ENCODE assay signal across 8 mouse cellular contexts in genomic region chr12:110840348-110841198, GRCm38 (mm10). TPM values are rescaled to one million over a fixed set of nuclear protein-coding genes. Genes with fewer than 3 reads are reported as not detected.
DNase-seq lines count a peak whose midpoint lies in the region; ATAC-seq and TF ChIP-seq lines count a peak whose summit lies in the region.

TSS of gene Mok (minus strand) at chr12:110840939.

- H3K4me2 ChIP-seq in heart, embryonic 15.5 days = peak within 1 kb of the TSS; percentile 76
- H3K4me2 ChIP-seq in liver, embryonic 14.5 days (ENCODE audit: low read depth) = peak within 1 kb of the TSS; percentile 88
- peak within 1 kb of the TSS; percentile 62 for H3K4me2 ChIP-seq in neural tube, embryonic 11.5 days (ENCODE audit: low read depth)
- H3K4me2 ChIP-seq in stomach, postnatal 0 days (replicated peaks; ENCODE audit: low read depth) = peak within 1 kb of the TSS; percentile 69

- no peaks in the 10 kb centered on the region for H3K36me3 ChIP-seq in heart, embryonic 15.5 days
- no peaks in the 10 kb centered on the region for H3K36me3 ChIP-seq in liver, embryonic 14.5 days (replicated peaks; ENCODE audit: control insufficient read depth, insufficient read depth, low read depth)
- no peaks in the 10 kb centered on the region for H3K36me3 ChIP-seq in neural tube, embryonic 11.5 days (ENCODE audit: control insufficient read depth, insufficient read depth, low read length)
- H3K36me3 ChIP-seq in stomach, postnatal 0 days (ENCODE audit: control insufficient read depth, insufficient read depth, low read length) = no peaks in the 10 kb centered on the region

- peak; percentile 65 for ATAC-seq in heart, embryonic 15.5 days (replicated peaks; ENCODE audit: insufficient number of reproducible peaks, insufficient read depth, low FRiP score, low read depth)
- ATAC-seq in liver, embryonic 14.5 days (ENCODE audit: insufficient read depth) = peak; percentile 18
- peak; percentile 67; the same call in 1 of the 2 replicates for ATAC-seq in neural tube, embryonic 11.5 days (ENCODE audit: insufficient read depth, low FRiP score, low TSS enrichment)
- ATAC-seq in stomach, postnatal 0 days (ENCODE audit: low FRiP score, low TSS enrichment) = peak; percentile 39

- H3K27ac ChIP-seq in brown adipose tissue, adult 24 weeks (replicated peaks; ENCODE audit: low read depth, low read length) = no peak within 1 kb of the TSS
- H3K27ac ChIP-seq in heart, embryonic 15.5 days = no peak within 1 kb of the TSS
- H3K27ac ChIP-seq in liver, embryonic 14.5 days = no peak within 1 kb of the TSS
- no peak within 1 kb of the TSS for H3K27ac ChIP-seq in neural tube, embryonic 11.5 days (ENCODE audit: low read depth, low read length)
- no peak within 1 kb of the TSS for H3K27ac ChIP-seq in stomach, postnatal 0 days (replicated peaks)

- peak within 1 kb of the TSS; percentile 65 for H3K9ac ChIP-seq in heart, embryonic 15.5 days
- H3K9ac ChIP-seq in liver, embryonic 14.5 days (replicated peaks) = peak within 1 kb of the TSS; percentile 62
- peak within 1 kb of the TSS; percentile 61 for H3K9ac ChIP-seq in neural tube, embryonic 11.5 days (ENCODE audit: low read length)
- H3K9ac ChIP-seq in stomach, postnatal 0 days (ENCODE audit: low read length) = peak within 1 kb of the TSS; percentile 58

- no peaks in the 10 kb centered on the region for H3K27me3 ChIP-seq in heart, embryonic 15.5 days
- H3K27me3 ChIP-seq in liver, embryonic 14.5 days (ENCODE audit: control insufficient read depth, insufficient read depth, low read length) = peaks cover 6% of the 10 kb centered on the region
- peaks cover 3% of the 10 kb centered on the region; the same call in 1 of the 2 replicates for H3K27me3 ChIP-seq in neural tube, embryonic 11.5 days (ENCODE audit: control insufficient read depth, insufficient read depth, low read length)
- no peaks in the 10 kb centered on the region for H3K27me3 ChIP-seq in stomach, postnatal 0 days (ENCODE audit: control insufficient read depth, insufficient read depth, low read length)

- no peaks in the 10 kb centered on the region for H3K4me1 ChIP-seq in brown adipose tissue, adult 24 weeks (ENCODE audit: control insufficient read depth, insufficient read depth, insufficient read length, low read length)
- H3K4me1 ChIP-seq in heart, embryonic 15.5 days (replicated peaks) = peaks cover 25% of the 10 kb centered on the region
- peaks cover 2 to 3% of the 10 kb centered on the region in 2 experiments; a peak in 3 of 4 replicates for H3K4me1 ChIP-seq in liver, embryonic 14.5 days (replicated peaks; ENCODE audit: control insufficient read depth in 2 of 2, insufficient read depth in 2 of 2, low read length in 1 of 2)
- H3K4me1 ChIP-seq in neural tube, embryonic 11.5 days (ENCODE audit: control insufficient read depth, insufficient read depth, low read length) = peaks cover 12% of the 10 kb centered on the region
- no peaks in the 10 kb centered on the region; the same call in 1 of the 2 replicates for H3K4me1 ChIP-seq in stomach, postnatal 0 days (replicated peaks; ENCODE audit: control insufficient read depth, insufficient read depth)

- no peak for TF ChIP-seq CTCF in liver, embryonic 14.5 days (IDR thresholded peaks at IDR 0.05; ENCODE audit: low read depth)
- TF ChIP-seq CTCF in stomach, postnatal 0 days (IDR thresholded peaks at IDR 0.05; ENCODE audit: low read depth) = no peak

- H3K4me3 ChIP-seq in brown adipose tissue, adult 24 weeks (ENCODE audit: insufficient read depth, low read depth, low read length) = peak within 1 kb of the TSS; percentile 80
- H3K4me3 ChIP-seq in heart, embryonic 15.5 days = peak within 1 kb of the TSS; percentile 90
- peak within 1 kb of the TSS; percentile 74 to 76 for H3K4me3 ChIP-seq in liver, embryonic 14.5 days (ENCODE audit: insufficient read depth in 1 of 2, low read depth in 2 of 2, low read length in 2 of 2)
- peak within 1 kb of the TSS; percentile 75 for H3K4me3 ChIP-seq in neural tube, embryonic 11.5 days (ENCODE audit: low read depth, low read length)
- peak within 1 kb of the TSS; percentile 64 for H3K4me3 ChIP-seq in stomach, postnatal 0 days (ENCODE audit: low read depth, low read length)

- under 1% methylated on average over 70 of the region's 71 CpGs for WGBS in heart, embryonic 15.5 days
- WGBS in liver, embryonic 14.5 days (ENCODE audit: insufficient replicate concordance) = under 1% methylated on average over 71 of the region's 71 CpGs
- WGBS in neural tube, embryonic 11.5 days = under 1% methylated on average over 71 of the region's 71 CpGs
- WGBS in stomach, postnatal 0 days = under 1% methylated on average over 71 of the region's 71 CpGs

- no peaks in the 10 kb centered on the region for H3K9me3 ChIP-seq in heart, embryonic 15.5 days (replicated peaks)
- no peaks in the 10 kb centered on the region for H3K9me3 ChIP-seq in liver, embryonic 14.5 days (ENCODE audit: control insufficient read depth, low read length)
- no peaks in the 10 kb centered on the region for H3K9me3 ChIP-seq in neural tube, embryonic 11.5 days (ENCODE audit: control insufficient read depth, low read length)
- no peaks in the 10 kb centered on the region for H3K9me3 ChIP-seq in stomach, postnatal 0 days (ENCODE audit: control insufficient read depth, low read length)

- peak; percentile 97 for DNase-seq in CD4-positive, CD25-positive, alpha-beta regulatory T cell, adult 2 months (ENCODE audit: low read depth, low spot score)
- DNase-seq in fibroblast of lung, adult 2 months (ENCODE audit: low read depth) = peak; percentile 88
- peak; percentile 94 to 96 for DNase-seq in kidney, postnatal 25 days
- peak; percentile 76 to 84 (median 82) for DNase-seq in liver, embryonic 14.5 days (ENCODE audit: low read depth in 3 of 3, low spot score in 3 of 3)
- DNase-seq in neural tube, embryonic 11.5 days (ENCODE audit: low spot score) = peak; percentile 95
- DNase-seq in stomach, postnatal 0 days (ENCODE audit: low spot score) = peak; percentile 91

- no peak for TF ChIP-seq EP300 in liver, embryonic 14.5 days (IDR thresholded peaks at IDR 0.05; ENCODE audit: low read depth)
- TF ChIP-seq EP300 in stomach, postnatal 0 days (optimal IDR thresholded peaks at IDR 0.05) = no peak

RNA-seq across cellular contexts. Expression of gene Mok, which starts in this region (rescaled TPM):
- not detected in 2 replicates for polyA plus RNA-seq in brown adipose tissue, adult 24 weeks (2012; ENCODE audit: insufficient read depth, insufficient read length, missing spikeins)
- polyA plus RNA-seq in heart, embryonic 15.5 days (2015; fragmentation: Nextera tagmentation; extraction: Ambion mirVana) = 3.0 and 4.0 TPM in 2 replicates
- 0.18 and 0.24 TPM in 2 replicates for polyA plus RNA-seq in liver, embryonic 14.5 days (2012; rRNA removed)
- 0.23 and 0.43 TPM in 2 replicates for polyA plus RNA-seq in liver, embryonic 14.5 days (2014; fragmentation: Nextera tagmentation; extraction: Ambion mirVana)
- polyA plus RNA-seq in neural tube, embryonic 11.5 days (2014; fragmentation: Nextera tagmentation; extraction: Ambion mirVana) = 9.0 and 11.3 TPM in 2 replicates
- 0.95 and 0.97 TPM in 2 replicates for polyA plus RNA-seq in stomach, postnatal 0 days (2015; fragmentation: Nextera tagmentation; extraction: Ambion mirVana)

Comparison
In these comparisons a context has a peak if more than half of its experiments do, and no peak if none do; other contexts are left out.
1. Peak in DNase-seq, ATAC-seq, H3K4me3 ChIP-seq, H3K9ac ChIP-seq and H3K4me2 ChIP-seq in liver, embryonic 14.5 days; RNA of the gene not detected or under 1 TPM.
2. Peak in DNase-seq, ATAC-seq, H3K4me3 ChIP-seq, H3K9ac ChIP-seq and H3K4me2 ChIP-seq in stomach, postnatal 0 days; RNA of the gene not detected or under 1 TPM.